Mouse (Mus musculus) 3T3-L1 (cell line): ENCODE results near the gene Gjb2.

Experiments
- DNase-seq: peaks from one replicate; pipeline ENCODE4 v3.0.0-alpha.2; 2015; ENCODE audit warnings: low read depth, low spot score

The Gjb2 gene

GRCm38 (mm10) chr14:57104106-57105023, at the start of gene Gjb2:
Gjb2 (minus strand) TSS chr14:57104702.
- DNase-seq, result no peak

DNA sequence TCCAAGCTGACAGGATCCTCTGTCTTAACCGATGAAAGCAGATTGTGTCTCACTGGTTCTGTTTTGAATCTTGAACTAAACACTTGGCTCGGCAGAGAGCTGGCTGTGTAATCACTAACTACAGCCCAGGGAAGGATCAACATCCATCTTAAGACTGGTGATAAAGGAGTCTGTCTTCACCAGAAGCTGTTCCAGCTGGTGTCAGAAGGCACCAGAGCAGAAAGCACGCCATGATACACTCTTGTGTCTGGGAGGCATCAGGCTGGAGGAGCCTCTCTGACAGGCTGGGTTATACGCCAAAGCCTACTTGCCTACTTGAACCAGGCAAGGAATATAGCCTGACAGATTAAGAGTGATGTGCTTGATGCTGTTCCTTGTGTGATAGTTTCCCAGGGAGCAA, 41.2 kb upstream of the Gjb2 start:
- no peak for DNase-seq

DNA sequence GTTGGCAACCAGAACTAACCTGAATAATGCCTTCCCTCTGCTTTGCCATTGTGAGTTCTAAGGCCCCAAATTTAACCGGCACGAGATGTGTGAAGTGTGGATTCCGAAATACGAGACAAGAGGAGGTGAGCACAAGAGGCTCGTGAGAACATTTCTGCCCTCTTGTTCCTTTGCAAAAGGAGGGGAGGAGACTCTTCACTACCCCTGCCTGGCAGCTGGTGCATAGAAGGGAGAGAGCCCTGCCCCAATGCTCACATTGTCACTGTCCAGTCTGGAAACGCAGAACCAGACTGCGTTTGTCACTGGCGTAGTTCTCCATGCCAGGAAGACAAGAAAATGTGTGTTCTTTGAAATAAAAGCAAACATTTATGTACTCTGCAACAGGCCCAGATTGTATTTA, 30.8 kb upstream of the Gjb2 start:
- DNase-seq, result no peak

- DNase-seq, result no peak
These were observed 28.7 kb upstream of the Gjb2 start, which contains the start of gene Gjb6 for GRCm38 (mm10) chr14:57133161-57133661. Gjb6 (minus strand) TSS chr14:57133611.

DNA sequence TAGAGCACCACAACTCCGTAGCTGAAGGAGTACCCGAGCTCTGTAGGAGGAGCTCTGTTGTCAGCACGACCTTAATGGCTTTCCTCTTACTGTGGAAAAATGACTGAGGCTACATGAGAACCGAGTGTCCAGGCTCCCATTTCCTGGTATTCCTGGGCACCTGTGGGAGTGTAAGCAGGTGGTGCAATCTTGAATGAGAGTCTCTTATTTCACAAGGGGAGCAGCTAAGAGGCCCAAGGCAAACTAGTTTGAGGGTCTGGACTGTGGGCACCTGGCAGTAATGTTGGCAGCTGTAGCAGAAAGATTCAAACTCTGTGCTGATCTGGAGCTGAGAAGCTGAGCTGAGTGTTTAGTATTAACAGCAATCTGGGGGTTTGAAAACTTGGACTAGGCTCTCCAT, 22.9 kb upstream of the Gjb2 start:
- DNase-seq, result no peak

DNA sequence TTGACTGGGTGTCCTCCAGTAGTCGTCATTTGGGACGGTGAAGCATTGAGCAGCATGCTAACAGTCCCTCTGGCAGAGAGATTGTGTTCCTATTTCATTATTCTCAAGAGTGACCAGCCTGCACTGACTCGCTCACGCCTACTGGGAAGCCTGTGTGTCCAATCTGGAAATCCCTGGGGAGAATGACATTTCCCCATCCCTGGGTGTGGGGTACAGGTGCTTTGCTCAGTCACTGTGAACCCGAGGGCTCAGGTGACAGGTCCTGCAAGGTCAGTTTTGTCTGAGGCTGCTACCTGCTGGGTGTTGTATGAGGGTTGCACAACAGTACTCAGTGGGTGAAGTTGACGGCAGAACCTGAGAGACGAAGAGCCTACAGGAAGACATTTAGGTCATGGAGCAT, 17.8 kb upstream of the Gjb2 start:
- DNase-seq, result no peak

DNA sequence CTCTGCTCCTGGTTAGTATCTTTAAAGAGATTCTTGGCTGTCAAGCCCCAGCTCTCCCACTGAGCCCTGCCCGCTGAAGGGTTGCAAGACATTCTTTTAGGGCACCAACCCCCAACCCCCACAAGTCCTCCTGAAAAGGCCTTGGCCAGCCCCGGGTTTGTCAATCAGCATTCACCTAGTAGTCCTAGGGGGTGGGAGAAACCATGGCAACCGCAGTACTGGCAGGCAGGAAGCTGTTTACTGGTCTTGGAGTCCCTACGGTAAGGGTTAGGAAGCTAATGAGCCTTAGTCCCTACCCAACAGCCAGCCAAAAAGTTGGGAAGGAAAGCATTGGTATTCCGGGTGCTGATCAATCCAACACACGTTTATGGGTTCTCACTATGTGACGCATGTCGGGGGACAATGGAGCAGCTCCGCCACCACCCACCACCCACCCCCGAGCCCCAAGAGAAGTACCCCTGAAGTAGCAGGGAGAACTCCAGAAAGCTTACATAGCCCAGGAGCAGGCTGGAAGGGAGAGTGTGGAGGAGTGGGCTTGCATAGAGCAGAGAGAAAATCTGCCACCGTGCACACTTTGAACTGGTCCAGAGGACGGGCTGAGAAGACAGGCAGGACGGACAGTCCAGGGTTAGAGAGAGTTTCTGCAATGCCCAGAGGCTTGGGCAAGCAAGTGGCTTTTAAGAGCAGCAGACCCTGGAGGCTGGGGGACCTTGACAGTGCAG, 11.5 kb upstream of the Gjb2 start, which contains the start of gene Gm4491:
Gene Gm4491, minus strand, starts transcription at position 61 of the 722 bp plus-strand sequence.
- DNase-seq, result no peak

DNA sequence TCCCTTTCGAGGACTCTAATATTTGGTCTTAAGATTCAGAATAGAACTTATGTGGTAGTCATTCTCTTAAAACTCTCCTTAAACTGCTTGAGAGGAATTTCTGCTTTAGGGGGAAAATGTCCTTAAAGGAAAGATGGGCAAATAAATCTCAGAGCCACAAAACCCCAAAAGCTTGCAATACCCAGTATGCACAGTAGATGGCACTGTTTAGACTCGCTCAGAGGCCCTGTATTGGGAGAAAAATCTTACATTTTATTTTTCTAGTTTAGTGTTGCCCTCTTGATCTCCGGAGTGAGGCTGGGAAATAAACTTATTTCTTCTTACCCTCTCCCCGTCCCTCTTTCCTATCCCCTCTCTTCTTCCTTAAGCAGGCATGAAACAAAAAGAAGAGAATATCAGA, 4.7 kb upstream of the Gjb2 start:
- DNase-seq, result peak; percentile 83

GRCm38 (mm10) chr14:57107916-57108315, 3.4 kb upstream of the Gjb2 start:
- no peak for DNase-seq

- no peak for DNase-seq
These were observed 2.6 kb upstream of the Gjb2 start for GRCm38 (mm10) chr14:57107091-57107490.

DNA sequence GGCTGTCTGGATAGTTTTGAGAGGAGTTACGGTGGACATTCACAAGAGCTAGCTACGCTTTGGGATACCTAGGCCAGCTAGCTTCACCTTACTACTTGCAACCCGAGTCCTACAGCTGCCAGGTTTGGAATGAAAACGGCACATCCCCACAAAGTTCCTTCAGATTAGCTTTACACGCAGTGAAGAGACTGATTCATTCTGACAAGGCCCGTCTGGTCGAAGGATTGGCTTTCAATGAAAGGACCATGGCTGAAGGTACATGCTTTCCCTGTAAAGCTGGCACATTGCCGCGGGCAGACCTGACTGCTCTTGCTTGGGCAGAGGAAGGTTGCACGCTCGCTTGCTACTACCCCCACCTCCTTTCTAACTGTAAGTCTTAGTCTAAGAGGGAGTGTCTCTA, 1.2 kb upstream of the Gjb2 start:
- no peak for DNase-seq

DNA sequence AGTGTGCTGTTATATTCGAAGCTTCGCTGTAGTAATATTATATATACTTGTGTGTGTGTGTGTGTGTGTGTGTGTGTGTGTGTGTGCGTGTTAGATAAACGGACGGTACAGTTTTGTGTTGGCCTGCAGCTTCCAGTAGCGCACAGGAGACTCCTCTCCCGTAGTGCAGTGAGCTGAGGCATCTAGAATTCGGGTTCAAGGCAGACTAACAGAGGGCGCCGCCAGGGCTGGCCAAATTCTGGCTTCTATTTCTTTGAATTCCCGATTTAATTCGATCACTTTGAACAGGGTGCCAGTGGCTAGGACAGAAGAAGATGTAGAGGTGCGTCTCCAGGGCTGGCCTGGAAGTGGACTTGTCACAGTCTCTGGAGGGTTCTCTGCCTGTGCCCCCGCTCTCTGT, 609 bp upstream of the Gjb2 start:
- DNase-seq, result no peak

DNA sequence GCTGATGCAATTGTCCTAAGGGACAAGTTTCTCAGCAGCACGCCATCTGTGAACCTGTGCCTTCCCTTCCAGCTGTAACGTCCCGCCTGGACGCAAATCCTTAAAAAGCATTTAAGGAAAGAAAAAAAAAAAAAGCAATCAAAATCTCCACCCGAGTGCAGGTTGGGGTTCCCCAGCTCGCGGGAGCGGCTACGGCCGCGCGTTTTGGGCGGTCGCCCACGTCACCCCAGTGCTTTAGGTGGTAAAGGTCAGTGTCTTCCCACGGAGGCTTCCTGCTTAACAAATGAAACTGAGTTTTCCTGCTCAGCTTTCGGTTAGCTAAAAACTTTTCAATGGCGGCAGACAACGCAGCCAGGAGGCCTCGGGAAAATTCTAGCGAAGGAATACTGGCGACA, 794 bp downstream of the Gjb2 start:
- DNase-seq, result no peak

DNA sequence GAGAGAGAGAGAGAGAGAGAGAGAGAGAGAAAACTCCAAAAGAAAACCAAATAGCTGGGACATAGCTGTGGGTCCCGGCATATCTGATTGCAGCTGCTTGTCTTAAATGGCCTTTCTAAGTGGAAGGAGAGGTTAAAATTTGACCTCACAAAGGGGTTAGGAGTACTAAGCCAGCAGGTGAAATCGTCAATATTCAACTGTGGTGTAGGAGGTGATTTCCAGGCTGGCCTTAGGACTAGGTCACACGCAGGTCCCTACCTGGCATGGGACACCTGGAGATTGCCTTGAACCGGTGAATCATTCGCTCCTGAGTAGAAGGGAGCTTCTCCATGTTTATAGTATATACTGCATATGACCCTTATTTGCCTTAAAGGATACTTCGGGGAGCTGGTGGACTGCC, 1.4 kb downstream of the Gjb2 start:
- DNase-seq, result no peak

- DNase-seq, result no peak
These were observed 2.9 kb downstream of the Gjb2 start for GRCm38 (mm10) chr14:57101623-57102022.

- DNase-seq, result no peak
These were observed 8.6 kb downstream of the Gjb2 start for GRCm38 (mm10) chr14:57095855-57096254.

DNA sequence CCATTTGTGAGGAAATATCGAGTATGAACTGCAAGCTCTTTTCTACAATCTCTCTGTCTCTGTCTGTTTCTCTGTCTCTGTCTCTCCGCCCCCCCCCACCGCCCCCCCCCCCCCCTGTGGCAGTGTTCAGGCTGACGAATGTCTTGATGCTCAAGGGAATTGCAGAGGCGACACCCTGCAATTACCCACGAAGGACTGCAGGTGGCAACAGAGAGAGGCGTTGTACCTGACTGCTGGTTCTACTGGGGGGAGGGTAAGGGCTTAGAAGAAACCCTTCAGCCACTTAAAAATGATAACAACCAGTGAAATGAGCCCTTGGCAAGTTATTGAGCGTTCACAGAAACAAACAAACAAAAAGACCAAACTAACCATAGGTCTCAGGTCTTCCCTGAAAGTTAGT, 11.5 kb downstream of the Gjb2 start:
- DNase-seq, result peak; percentile 61

GRCm38 (mm10) chr14:57090001-57090400, 14.5 kb downstream of the Gjb2 start:
- no peak for DNase-seq

DNA sequence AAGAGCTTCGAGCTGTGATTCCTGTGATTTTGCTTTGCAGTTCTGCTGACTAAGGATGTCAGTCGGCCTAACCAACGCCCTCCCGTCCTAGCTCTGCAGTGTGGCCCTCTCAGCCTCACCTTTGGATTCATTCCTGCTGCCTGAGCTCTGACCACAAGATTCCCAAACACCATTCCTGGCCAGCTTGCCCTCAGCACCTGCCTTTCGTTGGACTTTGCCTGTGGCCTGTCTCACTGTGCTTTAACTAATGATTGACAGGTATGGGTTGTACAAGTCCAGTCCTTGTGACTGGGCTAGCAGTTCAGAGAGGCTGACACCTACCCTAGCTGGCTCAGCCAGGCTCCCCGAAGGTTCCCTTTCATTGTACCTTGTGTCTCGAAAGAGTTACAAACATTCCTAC, 15.4 kb downstream of the Gjb2 start:
- no peak for DNase-seq

DNA sequence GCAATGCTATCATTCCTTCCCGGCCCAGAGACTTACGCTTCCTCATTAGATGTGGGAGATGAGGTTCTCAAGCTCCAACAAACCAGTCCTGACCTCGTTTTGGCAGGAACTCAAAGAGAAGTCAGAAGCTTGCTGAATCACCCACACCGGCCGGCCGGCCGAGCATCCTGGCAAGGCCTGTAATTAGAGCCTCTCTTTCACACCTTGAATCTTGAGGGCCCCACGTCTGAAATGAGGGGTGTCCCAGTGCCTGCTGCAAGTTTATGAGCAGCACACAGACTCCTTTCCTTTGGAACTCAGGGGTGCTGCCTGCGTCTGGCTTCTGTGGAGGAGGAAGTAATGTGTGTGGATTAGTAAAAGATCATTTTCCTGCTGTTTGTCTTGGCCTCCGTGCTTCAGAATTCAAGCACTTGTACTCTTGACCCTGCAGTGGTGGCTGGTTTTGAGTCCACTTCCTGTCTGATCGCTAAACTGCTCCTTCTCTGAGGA, 20.3 kb downstream of the Gjb2 start:
- DNase-seq, result peak; percentile 33

- DNase-seq, result no peak
These were observed 21.6 kb downstream of the Gjb2 start for GRCm38 (mm10) chr14:57082863-57083262.

- DNase-seq, result no peak
These were observed 29.0 kb downstream of the Gjb2 start for GRCm38 (mm10) chr14:57075537-57075936.
